Mouse (Mus musculus) heart, embryonic 12.5 days (tissue): ENCODE measurements around the gene Ano10. TPM values are rescaled to one million over a fixed set of nuclear protein-coding genes. Genes with fewer than 3 reads are reported as not detected.
A peak's percentile ranks its signal among the peaks of the same experiment; 100 is the strongest.

Experiments
- ATAC-seq: fragments of 200-750 bp; cut with Nextera tagmentation; 2 replicates; pipeline ENCODE4 v1.8.0; 2017; ENCODE audit warnings: moderate TSS enrichment, moderate library complexity; ENCODE audit not compliant: insufficient number of reproducible peaks, low FRiP score
- H3K27ac ChIP-seq: fragments of 300-500 bp; sonication (generic); 2 replicates; pipeline ENCODE4 v1.5.1; 2016; ENCODE audit warnings: mild to moderate bottlenecking, moderate library complexity; ENCODE audit not compliant: poor library complexity, severe bottlenecking
- H3K27me3 ChIP-seq: fragments of 300-500 bp; sonication (generic); replicated peaks from 2 replicates; pipeline ENCODE4 v1.6.1; 2016; ENCODE audit warnings: mild to moderate bottlenecking, moderate library complexity
- H3K36me3 ChIP-seq: fragments of 300-500 bp; sonication (generic); 2 replicates; pipeline ENCODE4 v1.6.1; 2016; ENCODE audit warnings: mild to moderate bottlenecking, moderate library complexity
- H3K4me1 ChIP-seq: fragments of 300-500 bp; sonication (generic); replicated peaks from 2 replicates; pipeline ENCODE4 v1.6.1; 2016; ENCODE audit warnings: mild to moderate bottlenecking
- H3K4me2 ChIP-seq: fragments of 300-500 bp; sonication (generic); 2 replicates; pipeline ENCODE4 v1.6.1; 2016; ENCODE audit warnings: mild to moderate bottlenecking, moderate library complexity
- H3K4me3 ChIP-seq: fragments of 300-500 bp; sonication (generic); 2 replicates; pipeline ENCODE4 v1.5.1; 2016; ENCODE audit warnings: mild to moderate bottlenecking
- H3K9ac ChIP-seq: fragments of 300-500 bp; sonication (generic); 2 replicates; pipeline ENCODE4 v1.6.1; 2016; ENCODE audit warnings: mild to moderate bottlenecking, moderate library complexity
- H3K9me3 ChIP-seq: fragments of 300-500 bp; sonication (generic); replicated peaks from 2 replicates; pipeline ENCODE4 v1.6.1; 2016; ENCODE audit warnings: mild to moderate bottlenecking, moderate library complexity
- WGBS: fragments of 180-500 bp; shearing (Covaris S2); methylation state at CpG from one replicate; pipeline ENCODE4 v1.1.7; 2016; 5-methylcytosine and 5-hydroxymethylcytosine counted together
- polyA plus RNA-seq: library from polyadenylated mRNA; unstranded; fragments of >200 nt; fragmentation: Nextera tagmentation; extraction: Ambion mirVana; gene quantifications from 2 replicates; pipeline ENCODE4 v1.2.1, GENCODE M21; 2016

Gene Ano10
- polyA plus RNA-seq, 1 experiment from 2014 or later = 34.7 TPM

DNA sequence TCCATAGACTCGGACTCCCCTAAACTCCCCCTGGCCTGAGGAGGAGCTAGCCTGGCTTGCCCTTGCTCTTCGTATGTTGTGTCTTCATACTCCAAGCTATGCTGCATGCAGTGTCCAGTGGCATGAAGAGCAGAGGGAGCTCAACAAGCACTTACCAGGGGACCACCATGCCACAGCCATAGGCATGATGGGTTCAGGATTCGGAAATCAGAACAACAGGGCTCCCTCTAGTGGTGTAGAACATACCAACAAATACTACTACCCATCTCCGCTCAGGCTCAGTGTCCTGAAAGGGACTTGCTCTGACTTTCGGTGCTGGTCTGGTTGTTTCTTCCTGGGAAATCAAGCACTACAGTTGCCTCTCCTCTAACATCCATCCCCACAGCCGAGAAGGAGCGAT lies 68.9 kb downstream of the Ano10 start:
- WGBS = 46% methylated on average over 7 of the region's 7 CpGs
- no peak overlapping the region for H3K4me3 ChIP-seq
- no peaks in the 10 kb centered on the region for H3K9me3 ChIP-seq
- no peak overlapping the region for H3K27ac ChIP-seq
- H3K4me2 ChIP-seq = no peak overlapping the region
- H3K4me1 ChIP-seq = peaks cover 5% of the 10 kb centered on the region
- 0 out of 2 replicates have a peak, but pooled peaks have one; percentile 18 for ATAC-seq
- H3K27me3 ChIP-seq = no peaks in the 10 kb centered on the region
- H3K9ac ChIP-seq = no peak overlapping the region
- H3K36me3 ChIP-seq = no peaks in the 10 kb centered on the region

DNA sequence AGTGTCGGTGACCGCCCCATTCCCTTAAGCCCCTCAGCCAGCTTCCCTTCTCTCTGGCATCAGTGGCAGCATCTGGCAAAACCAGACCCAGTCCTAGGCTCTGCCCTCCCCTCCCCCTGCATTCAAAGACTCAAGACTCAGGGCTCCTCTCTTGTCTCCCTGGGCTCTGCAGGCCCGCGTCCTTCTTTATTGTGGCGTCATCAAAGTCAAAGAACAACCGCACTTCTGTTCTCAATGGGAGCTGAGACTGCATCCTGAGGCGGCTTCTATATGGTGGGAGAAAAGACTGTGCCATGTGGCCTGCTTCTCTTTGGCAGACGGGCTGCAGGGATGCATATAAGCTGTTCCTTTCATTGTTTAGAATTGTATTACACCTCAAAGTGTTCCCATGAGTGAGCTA lies 71.2 kb downstream of the Ano10 start:
- no peak for ATAC-seq
- Histone ChIP-seq H3K4me3 (no peak overlapping the region), H3K9me3 (no peaks in the 10 kb centered on the region), H3K27ac (peak overlapping the region; percentile 55), H3K9ac (no peak overlapping the region), H3K27me3 (no peaks in the 10 kb centered on the region), H3K4me2 (no peak overlapping the region), H3K36me3 (no peaks in the 10 kb centered on the region), H3K4me1 (peaks cover 5% of the 10 kb centered on the region)
- WGBS = 70% methylated on average over 8 of the region's 8 CpGs

DNA sequence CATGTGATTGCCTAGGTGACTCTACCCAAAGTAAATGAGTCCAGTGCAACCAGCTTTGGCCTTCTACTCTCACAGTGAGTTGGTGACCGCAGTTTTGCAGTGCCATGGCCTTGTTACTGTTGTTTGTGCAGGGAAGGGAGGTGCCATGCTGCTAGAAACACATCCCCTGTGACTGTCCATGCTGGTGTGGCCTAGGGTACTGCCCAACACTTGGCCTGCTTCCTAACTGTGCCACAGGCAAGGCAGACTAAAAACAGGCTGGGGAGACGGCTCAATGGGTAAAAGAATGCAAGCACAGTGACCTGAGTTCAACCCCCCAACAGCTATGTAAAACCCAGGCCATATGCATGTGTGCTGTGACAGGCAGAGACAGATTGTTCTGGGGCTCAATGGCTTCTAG lies 74.3 kb downstream of the Ano10 start:
- H3K27ac ChIP-seq = no peak overlapping the region
- 57% methylated on average over 2 of the region's 2 CpGs for WGBS
- no peak overlapping the region for H3K9ac ChIP-seq
- no peaks in the 10 kb centered on the region for H3K36me3 ChIP-seq
- ATAC-seq = no peak
- no peak overlapping the region for H3K4me3 ChIP-seq
- peaks cover 15% of the 10 kb centered on the region for H3K4me1 ChIP-seq
- no peaks in the 10 kb centered on the region for H3K27me3 ChIP-seq
- no peaks in the 10 kb centered on the region for H3K9me3 ChIP-seq
- H3K4me2 ChIP-seq = no peak overlapping the region

DNA sequence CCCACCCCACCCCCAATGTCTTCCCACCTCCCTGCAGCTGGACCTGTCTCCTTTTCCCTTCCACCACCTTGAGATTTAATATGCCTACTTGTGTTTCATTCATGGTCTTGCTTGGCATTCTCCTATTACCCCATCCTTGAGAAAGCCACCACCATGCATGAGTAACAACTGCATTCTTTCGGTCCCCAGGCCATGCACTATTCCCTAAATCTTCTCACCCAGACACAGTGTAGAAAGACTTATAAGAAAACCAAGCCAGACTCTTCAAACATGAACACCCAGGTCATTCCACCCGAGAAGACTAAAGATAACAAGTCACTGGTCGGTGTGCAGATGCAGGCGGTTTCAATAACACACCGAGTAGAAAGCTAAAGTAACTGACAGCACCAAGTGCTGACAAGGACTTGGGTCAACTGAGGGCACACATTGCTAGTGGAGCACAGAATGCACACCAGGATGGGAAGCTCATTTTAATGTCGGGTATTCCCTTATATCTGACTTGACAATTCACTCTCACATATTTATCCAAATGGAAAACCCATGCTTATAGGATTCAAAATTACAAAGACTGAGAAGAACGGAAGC lies 77.2 kb downstream of the Ano10 start:
- H3K4me1 ChIP-seq = peaks cover 9% of the 10 kb centered on the region
- no peak for ATAC-seq
- WGBS = 49% methylated on average over 7 of the region's 7 CpGs

DNA sequence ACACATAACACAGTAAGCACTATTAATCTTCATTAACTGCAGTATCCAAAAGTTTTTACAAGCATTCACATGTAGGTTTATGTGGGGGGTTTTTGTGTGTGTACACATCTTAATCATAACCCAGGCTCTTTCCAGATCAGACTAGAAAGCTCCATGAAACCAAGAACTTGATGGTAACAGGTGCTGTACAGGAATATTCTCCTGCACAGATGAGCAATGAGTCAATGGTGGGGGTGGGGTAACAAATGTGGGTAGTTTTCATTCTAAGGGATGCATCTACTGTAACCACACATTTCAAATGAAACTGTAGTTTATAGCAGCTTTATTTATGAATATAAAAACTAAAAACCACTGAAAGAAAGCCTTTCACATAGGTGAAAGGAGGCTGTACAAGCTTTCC lies 79.1 kb downstream of the Ano10 start:
- no peaks in the 10 kb centered on the region for H3K36me3 ChIP-seq
- no peak overlapping the region for H3K27ac ChIP-seq
- no peak for ATAC-seq
- H3K9me3 ChIP-seq = no peaks in the 10 kb centered on the region
- H3K9ac ChIP-seq = no peak overlapping the region
- H3K4me2 ChIP-seq = no peak overlapping the region
- H3K4me1 ChIP-seq = peaks cover 9% of the 10 kb centered on the region
- no peaks in the 10 kb centered on the region for H3K27me3 ChIP-seq
- H3K4me3 ChIP-seq = no peak overlapping the region

More for the DNA sequence above, 77.2 kb downstream of the Ano10 start:
- Histone ChIP-seq H3K4me2 (no peak overlapping the region), H3K27ac (no peak overlapping the region), H3K9ac (no peak overlapping the region), H3K9me3 (no peaks in the 10 kb centered on the region), H3K27me3 (no peaks in the 10 kb centered on the region), H3K36me3 (no peaks in the 10 kb centered on the region), H3K4me3 (no peak overlapping the region)

DNA sequence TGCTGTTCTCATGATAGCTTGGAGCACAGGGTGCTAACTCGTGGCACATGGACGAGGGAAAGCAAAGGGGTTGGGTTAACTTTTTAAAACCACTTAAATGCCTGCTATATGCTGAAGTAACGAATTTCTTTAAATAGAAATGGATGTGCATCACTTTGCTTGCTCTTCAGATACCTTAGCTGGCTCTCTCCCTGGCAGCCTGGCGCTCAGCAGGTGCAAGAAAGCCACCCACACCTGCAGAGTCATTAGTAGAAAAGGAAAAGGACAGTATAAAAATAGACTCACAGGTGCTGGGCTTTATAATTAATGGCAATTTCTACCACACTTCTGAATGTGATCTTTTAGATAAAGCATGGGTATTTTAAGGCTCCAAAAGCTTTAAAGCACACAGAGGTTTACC lies 85.9 kb downstream of the Ano10 start:
- Histone ChIP-seq H3K36me3 (no peaks in the 10 kb centered on the region), H3K27ac (no peak overlapping the region), H3K4me3 (no peak overlapping the region), H3K4me2 (no peak overlapping the region), H3K9ac (no peak overlapping the region), H3K4me1 (peaks cover 29% of the 10 kb centered on the region), H3K27me3 (no peaks in the 10 kb centered on the region), H3K9me3 (no peaks in the 10 kb centered on the region)
- ATAC-seq = no peak
- WGBS = 64% methylated on average over 4 of the region's 4 CpGs

DNA sequence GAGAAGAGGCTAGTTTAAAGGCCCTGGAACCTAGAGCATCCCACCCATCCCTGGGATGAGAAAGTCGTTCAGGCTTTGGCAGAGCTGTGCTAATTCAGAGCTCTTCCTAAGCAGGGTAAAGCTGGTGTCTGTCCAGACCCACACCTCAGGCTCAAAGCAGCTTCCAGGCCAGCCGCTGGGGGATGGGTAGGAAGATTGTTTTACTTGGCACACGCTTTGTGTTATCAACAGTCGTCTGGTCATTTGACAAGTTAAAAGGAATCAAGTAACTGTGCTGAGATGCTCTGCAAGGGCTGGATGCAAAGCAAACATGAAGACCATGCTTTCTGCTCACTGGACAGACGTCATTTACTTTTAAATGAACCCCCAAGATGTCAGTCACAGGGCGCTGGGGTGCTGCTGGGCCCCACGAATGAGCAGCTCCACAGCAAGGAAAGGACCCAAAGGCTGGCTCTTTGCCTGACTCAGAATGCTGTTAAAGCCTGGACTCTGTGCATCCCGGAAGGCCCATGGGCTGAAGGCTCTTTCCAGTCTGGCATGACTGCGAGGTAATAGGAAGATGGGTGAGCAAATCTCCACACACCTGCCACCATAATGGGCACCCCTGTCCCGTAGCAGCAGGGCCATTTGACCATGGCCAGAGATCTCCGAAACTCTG lies 88.6 kb downstream of the Ano10 start:
- Histone ChIP-seq H3K36me3 (no peaks in the 10 kb centered on the region), H3K27ac (peak overlapping the region; percentile 68; the same call in 1 of the 2 replicates), H3K4me2 (no peak overlapping the region), H3K4me3 (no peak overlapping the region), H3K4me1 (peaks cover 32% of the 10 kb centered on the region), H3K9me3 (no peaks in the 10 kb centered on the region), H3K9ac (no peak overlapping the region), H3K27me3 (no peaks in the 10 kb centered on the region)
- 34% methylated on average over 11 of the region's 11 CpGs for WGBS
- peak; percentile 66 for ATAC-seq

DNA sequence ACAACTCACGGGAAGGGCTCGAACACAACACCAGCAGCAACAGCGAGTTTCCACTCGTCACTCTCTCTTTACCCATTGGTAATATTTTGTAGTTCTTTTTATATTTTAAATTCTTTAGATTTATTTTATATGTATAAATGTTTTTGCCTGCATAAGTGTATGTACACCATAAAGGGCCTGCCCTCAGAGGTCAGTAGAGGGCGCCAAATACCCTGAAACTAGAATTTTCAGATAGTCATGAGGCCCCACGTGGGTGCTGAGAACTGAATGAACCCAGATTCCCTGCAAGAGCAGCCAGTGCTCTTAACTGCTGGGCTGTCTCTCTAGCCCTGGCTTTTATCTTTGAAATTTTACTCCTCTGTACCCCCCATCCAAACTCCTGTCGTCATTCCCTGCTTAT lies 89.7 kb downstream of the Ano10 start:
- Histone ChIP-seq H3K36me3 (no peaks in the 10 kb centered on the region), H3K4me2 (no peak overlapping the region), H3K9ac (no peak overlapping the region), H3K9me3 (no peaks in the 10 kb centered on the region), H3K27me3 (no peaks in the 10 kb centered on the region), H3K27ac (no peak overlapping the region), H3K4me3 (no peak overlapping the region), H3K4me1 (peaks cover 38% of the 10 kb centered on the region)
- WGBS = 66% methylated on average over 7 of the region's 7 CpGs
- no peak for ATAC-seq

DNA sequence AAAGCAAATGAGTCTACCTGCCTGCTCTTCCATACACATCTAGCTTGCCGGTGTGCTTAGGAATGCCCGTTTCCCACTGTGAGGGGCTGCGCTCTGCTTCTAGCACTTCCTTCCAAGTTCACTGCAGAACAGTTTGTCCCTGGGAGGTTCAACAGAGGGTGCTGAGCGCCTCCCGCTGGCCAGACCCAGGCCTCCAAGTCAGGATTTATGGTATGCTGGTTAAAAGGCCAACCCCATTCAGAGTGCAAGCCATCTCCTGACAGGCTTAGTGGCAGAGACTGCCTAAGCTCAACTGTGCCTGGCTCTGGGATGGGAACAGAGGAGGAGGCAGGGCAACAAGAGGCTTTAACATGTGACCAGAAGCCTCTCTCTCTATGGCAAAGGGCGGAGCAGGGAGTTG lies 95.0 kb downstream of the Ano10 start:
- peak; percentile 44 for ATAC-seq
- Histone ChIP-seq H3K27me3 (no peaks in the 10 kb centered on the region), H3K4me2 (no peak overlapping the region), H3K9me3 (no peaks in the 10 kb centered on the region), H3K4me3 (no peak overlapping the region), H3K4me1 (peaks cover 62% of the 10 kb centered on the region), H3K36me3 (no peaks in the 10 kb centered on the region), H3K27ac (no peak overlapping the region), H3K9ac (no peak overlapping the region)
- 24% methylated on average over 6 of the region's 6 CpGs for WGBS

DNA sequence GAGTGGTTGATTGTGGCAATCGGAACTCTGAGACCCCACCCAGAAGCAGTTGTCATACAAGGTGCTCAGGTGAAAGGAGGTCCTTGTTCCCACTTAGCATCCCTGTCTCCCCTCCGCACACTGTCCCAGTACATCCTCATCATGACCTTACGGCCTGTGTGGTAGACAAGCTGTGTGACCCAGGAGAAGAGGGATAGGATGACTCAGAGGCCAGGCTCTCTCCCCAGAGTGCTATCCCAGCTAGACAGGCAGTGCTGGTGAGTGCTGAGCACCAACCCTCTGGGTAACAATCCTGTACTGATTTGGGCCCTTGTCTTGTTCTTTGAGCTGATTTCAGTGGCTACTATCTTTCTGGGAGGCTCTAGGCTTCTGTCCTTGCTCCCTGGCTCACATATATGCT lies 95.6 kb downstream of the Ano10 start:
- 73% methylated on average over 3 of the region's 3 CpGs for WGBS
- Histone ChIP-seq H3K27me3 (no peaks in the 10 kb centered on the region), H3K4me1 (peaks cover 61% of the 10 kb centered on the region), H3K27ac (no peak overlapping the region), H3K4me3 (no peak overlapping the region), H3K36me3 (no peaks in the 10 kb centered on the region), H3K9ac (no peak overlapping the region), H3K9me3 (no peaks in the 10 kb centered on the region), H3K4me2 (no peak overlapping the region)
- no peak for ATAC-seq

DNA sequence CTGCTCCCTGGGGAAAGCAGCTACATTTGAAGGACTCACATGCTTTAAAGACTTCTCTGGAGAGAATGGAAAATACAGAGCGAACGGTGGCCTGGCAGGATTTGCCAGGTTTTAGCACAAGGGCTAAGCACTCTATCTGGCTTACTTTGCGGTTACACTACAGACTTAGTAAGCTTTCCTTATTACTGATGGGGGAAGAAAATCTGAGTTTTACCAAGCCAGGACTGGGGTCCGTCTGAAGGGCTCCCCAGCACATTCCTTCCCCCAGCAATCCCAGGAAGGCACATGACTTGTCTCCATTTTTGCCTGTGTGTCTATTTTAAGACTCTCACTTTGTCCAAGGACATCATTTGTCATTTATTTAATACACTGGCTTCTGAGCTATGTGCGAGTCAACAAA lies 97.2 kb downstream of the Ano10 start:
- no peak overlapping the region for H3K9ac ChIP-seq

More for the DNA sequence above, 97.2 kb downstream of the Ano10 start:
- Histone ChIP-seq H3K4me1 (peaks cover 61% of the 10 kb centered on the region), H3K4me3 (no peak overlapping the region), H3K36me3 (no peaks in the 10 kb centered on the region), H3K27ac (peak overlapping the region; percentile 81), H3K27me3 (no peaks in the 10 kb centered on the region), H3K4me2 (0 out of 2 replicates have a peak overlapping the region, but pooled peaks have one; percentile 1), H3K9me3 (no peaks in the 10 kb centered on the region)
- WGBS = 59% methylated on average over 5 of the region's 5 CpGs
- no peak for ATAC-seq
